Mouse (Mus musculus) gastrocnemius, postnatal 4 days (tissue): ENCODE results near the gene Kcne2. TPM values are rescaled to one million over a fixed set of nuclear protein-coding genes. Genes with fewer than 3 reads are reported as not detected.

Source experiments
- DNase-seq, 2 experiments: peaks; one replicate each; pipeline ENCODE4 v3.0.0; 2021 to 2022; ENCODE audit warnings: low spot score in 2 of 2, mixed read lengths in 2 of 2
- long read RNA-seq, 2 experiments: library from polyadenylated mRNA; stranded (forward); transcript quantifications; one replicate each; pipeline ENCODE4 v2.0.0; 2021
- total RNA-seq, 2 experiments: library from RNA; stranded (reverse); gene quantifications; 2 replicates each; pipeline ENCODE4 v1.2.3; 2021

Gene Kcne2
- not detected for total RNA-seq
- long read RNA-seq, experiment 1 = 0 reads
- long read RNA-seq, experiment 2, partial matches to known transcripts = 0 of 1 reads
- long read RNA-seq, experiment 2, other reads (novel, unspliced or antisense) = 1 of 1 reads

- DNase-seq = no peak
Measured at GRCm38 (mm10) chr16:92292101-92292500, at the start of gene Kcne2. Gene Kcne2, plus strand, starts transcription at chr16:92292389.

GRCm38 (mm10) chr16:92245909-92246308 is 46.3 kb upstream of the Kcne2 start:
- DNase-seq = no peak

- no peak for DNase-seq
Measured at GRCm38 (mm10) chr16:92246974-92247373, 45.2 kb upstream of the Kcne2 start.

GRCm38 (mm10) chr16:92247700-92248099 is 44.5 kb upstream of the Kcne2 start:
- DNase-seq = no peak

GRCm38 (mm10) chr16:92249681-92250080 is 42.5 kb upstream of the Kcne2 start:
- no peak for DNase-seq

- DNase-seq = no peak
Measured at GRCm38 (mm10) chr16:92250452-92250851, 41.7 kb upstream of the Kcne2 start.

- DNase-seq = no peak
Measured at GRCm38 (mm10) chr16:92254316-92254715, 37.9 kb upstream of the Kcne2 start.

- no peak for DNase-seq
Measured at GRCm38 (mm10) chr16:92267861-92268260, 24.3 kb upstream of the Kcne2 start.

- DNase-seq = no peak
Measured at GRCm38 (mm10) chr16:92274516-92274915, 17.7 kb upstream of the Kcne2 start.

GRCm38 (mm10) chr16:92275526-92275925 is 16.7 kb upstream of the Kcne2 start:
- no peak for DNase-seq

GRCm38 (mm10) chr16:92282671-92283070 is 9.5 kb upstream of the Kcne2 start:
- DNase-seq = peak in 1 of 2 experiments; percentile 44

- DNase-seq = no peak
Measured at GRCm38 (mm10) chr16:92285068-92285467, 7.1 kb upstream of the Kcne2 start.

- peak; percentile 82 to 87 for DNase-seq
Measured at GRCm38 (mm10) chr16:92286609-92287008, 5.6 kb upstream of the Kcne2 start.

GRCm38 (mm10) chr16:92288778-92289177 is 3.4 kb upstream of the Kcne2 start:
- DNase-seq = no peak

- no peak for DNase-seq
Measured at GRCm38 (mm10) chr16:92290045-92290444, 2.1 kb upstream of the Kcne2 start.

- DNase-seq = no peak
Measured at GRCm38 (mm10) chr16:92294267-92294970, 2.2 kb downstream of the Kcne2 start.

GRCm38 (mm10) chr16:92295328-92295727 is 3.1 kb downstream of the Kcne2 start:
- DNase-seq = no peak

- DNase-seq = peak; percentile 76 to 91
Measured at GRCm38 (mm10) chr16:92300649-92301411, 8.6 kb downstream of the Kcne2 start, which contains the start of gene Smim11. Gene Smim11, plus strand, starts transcription at chr16:92301286.

- peak in 1 of 2 experiments; percentile 41 for DNase-seq
Measured at GRCm38 (mm10) chr16:92301412-92301806, 9.2 kb downstream of the Kcne2 start.

GRCm38 (mm10) chr16:92301989-92302388 is 9.8 kb downstream of the Kcne2 start:
- peak in 1 of 2 experiments; percentile 46 for DNase-seq

GRCm38 (mm10) chr16:92302506-92302905 is 10.3 kb downstream of the Kcne2 start:
- no peak for DNase-seq

GRCm38 (mm10) chr16:92305519-92305918 is 13.3 kb downstream of the Kcne2 start:
- no peak for DNase-seq
